Mouse (Mus musculus) forebrain, embryonic 15.5 days (tissue): ENCODE results near the gene Pomc. TPM values are rescaled to one million over a fixed set of nuclear protein-coding genes. Genes with fewer than 3 reads are reported as not detected.
"Not testable (repeated sequence)": the region's sequence is repeated elsewhere in the genome, so short reads cannot be mapped to it uniquely, and the experiment has no call there.

ENCODE experiments used
- ATAC-seq: fragments of 200-750 bp; cut with Nextera tagmentation; replicated peaks from 2 replicates; pipeline ENCODE4 v1.8.0; 2017; ENCODE audit warnings: mild to moderate bottlenecking, moderate TSS enrichment, moderate library complexity
- H3K27ac ChIP-seq: fragments of 300-500 bp; sonication (generic); replicated peaks from 2 replicates; pipeline ENCODE4 v1.5.1; 2015; ENCODE audit warnings: mild to moderate bottlenecking, inconsistent platforms
- H3K27me3 ChIP-seq: fragments of 300-500 bp; sonication (generic); 2 replicates; pipeline ENCODE4 v1.6.1; 2015; ENCODE audit warnings: inconsistent platforms
- H3K36me3 ChIP-seq: fragments of 300-500 bp; sonication (generic); 2 replicates; pipeline ENCODE4 v1.6.1; 2015; ENCODE audit warnings: mild to moderate bottlenecking, inconsistent platforms
- H3K4me1 ChIP-seq: fragments of 300-500 bp; sonication (generic); 2 replicates; pipeline ENCODE4 v1.6.1; 2015; ENCODE audit warnings: inconsistent platforms
- H3K4me2 ChIP-seq: fragments of 300-500 bp; sonication (generic); replicated peaks from 2 replicates; pipeline ENCODE4 v1.6.1; 2015; ENCODE audit warnings: mild to moderate bottlenecking, inconsistent platforms
- H3K4me3 ChIP-seq: fragments of 300-500 bp; sonication (generic); 2 replicates; pipeline ENCODE4 v1.5.1; 2015; ENCODE audit warnings: mild to moderate bottlenecking, inconsistent platforms
- H3K9ac ChIP-seq: fragments of 300-500 bp; sonication (generic); replicated peaks from 2 replicates; pipeline ENCODE4 v1.6.1; 2015; ENCODE audit warnings: mild to moderate bottlenecking, inconsistent platforms
- H3K9me3 ChIP-seq: fragments of 300-500 bp; sonication (generic); 2 replicates; pipeline ENCODE4 v1.6.1; 2016; ENCODE audit warnings: inconsistent platforms
- WGBS: fragments of 180-500 bp; shearing (Covaris S2); methylation state at CpG from one replicate; pipeline ENCODE4 v1.1.7; 2015; ENCODE audit warnings: mixed read lengths; 5-methylcytosine and 5-hydroxymethylcytosine counted together
- polyA plus RNA-seq: library from polyadenylated mRNA; unstranded; fragments of >200 nt; fragmentation: Nextera tagmentation; extraction: Ambion mirVana; gene quantifications from 2 replicates; pipeline ENCODE4 v1.2.1, GENCODE M21; 2015

The Pomc gene
- polyA plus RNA-seq, 1 experiment from 2014 or later, result 11.5 TPM

GRCm38 (mm10) chr12:3928841-3929240 lies 25.9 kb upstream of the Pomc start:
- Histone ChIP-seq H3K4me1 (0 out of 2 replicates have a peak, but pooled peaks cover 4% of the 10 kb centered on the region), H3K4me3 (no peak overlapping the region), H3K36me3 (no peaks in the 10 kb centered on the region), H3K9ac (no peak overlapping the region), H3K4me2 (no peak overlapping the region), H3K27ac (no peak overlapping the region), H3K9me3 (no peaks in the 10 kb centered on the region), H3K27me3 (no peaks in the 10 kb centered on the region)
- ATAC-seq, result no peak
- WGBS, result 76% methylated on average over 3 of the region's 3 CpGs

- H3K4me3 ChIP-seq, H3K9ac ChIP-seq, H3K27ac ChIP-seq, H3K27me3 ChIP-seq, H3K36me3 ChIP-seq, H3K4me1 ChIP-seq, H3K9me3 ChIP-seq, H3K4me2 ChIP-seq: not testable (repeated sequence)
- ATAC-seq, result peak; percentile 58; the same call in 1 of the 2 replicates
- 67% methylated on average over 37 of the region's 47 CpGs for WGBS
Observed at GRCm38 (mm10) chr12:3930090-3930865, 24.5 kb upstream of the Pomc start.

GRCm38 (mm10) chr12:3942026-3942425 lies 12.7 kb upstream of the Pomc start:
- no peak overlapping the region for H3K9ac ChIP-seq
- H3K9me3 ChIP-seq, result no peaks in the 10 kb centered on the region
- H3K4me2 ChIP-seq, result no peak overlapping the region
- H3K27me3 ChIP-seq, result no peaks in the 10 kb centered on the region
- no peak overlapping the region for H3K27ac ChIP-seq
- H3K4me3 ChIP-seq, result no peak overlapping the region
- H3K36me3 ChIP-seq, result no peaks in the 10 kb centered on the region
- H3K4me1 ChIP-seq, result no peaks in the 10 kb centered on the region
- no peak for ATAC-seq
- 6% methylated on average over 11 of the region's 11 CpGs for WGBS

DNA sequence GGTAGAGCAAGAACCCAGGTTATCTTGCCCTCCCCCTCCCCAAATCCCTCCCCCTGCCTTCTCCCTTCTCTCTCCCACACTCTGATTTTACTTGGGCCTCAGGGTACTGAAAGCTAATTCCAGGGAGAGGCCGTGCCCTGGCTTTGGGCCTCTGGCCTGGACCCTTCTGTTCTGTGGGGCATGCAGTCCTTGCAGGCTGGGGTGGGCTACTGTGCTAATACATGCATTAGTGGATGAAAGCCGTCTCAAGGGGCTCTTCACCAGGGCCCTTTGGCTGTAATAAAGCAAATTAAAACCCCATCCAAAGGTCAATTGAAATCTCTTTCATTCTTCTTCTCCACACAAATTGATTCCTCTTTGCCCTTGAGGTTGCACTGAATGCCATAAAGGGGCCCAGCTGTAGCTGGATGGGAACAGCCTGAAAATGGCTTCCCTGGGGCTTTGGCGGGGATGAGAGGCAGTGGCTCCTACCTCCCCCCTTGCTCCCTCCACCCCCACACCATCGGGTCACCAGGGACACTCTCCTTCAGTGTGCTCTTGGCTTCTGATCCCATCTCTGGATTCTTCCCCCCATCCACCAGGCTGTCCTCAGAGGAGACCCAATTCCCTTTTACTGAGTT lies 10.2 kb upstream of the Pomc start:
- Histone ChIP-seq H3K4me1 (no peaks in the 10 kb centered on the region), H3K9ac (no peak overlapping the region), H3K9me3 (no peaks in the 10 kb centered on the region), H3K27ac (no peak overlapping the region), H3K27me3 (no peaks in the 10 kb centered on the region), H3K4me2 (no peak overlapping the region), H3K4me3 (no peak overlapping the region), H3K36me3 (no peaks in the 10 kb centered on the region)
- 40% methylated on average over 4 of the region's 4 CpGs for WGBS
- no peak for ATAC-seq

DNA sequence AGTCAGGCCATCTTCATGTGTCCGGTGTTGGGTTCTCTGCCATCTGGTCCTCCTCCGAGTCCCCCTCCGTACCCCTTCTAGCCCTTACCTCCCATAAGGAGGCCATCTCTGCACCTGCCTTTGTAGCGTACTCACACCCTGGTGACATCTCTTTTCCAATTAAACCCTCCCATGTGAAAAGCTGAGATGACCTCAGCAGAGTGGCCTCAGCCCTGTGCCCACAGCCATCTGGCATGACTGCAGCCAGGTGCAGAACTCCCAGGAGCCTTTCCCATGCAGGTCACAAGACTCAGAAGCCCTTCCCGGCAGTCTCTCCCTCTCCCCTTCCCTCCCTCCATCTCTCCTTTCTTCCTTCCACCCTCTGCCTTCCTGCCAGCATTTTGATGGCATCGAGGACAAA lies 7.2 kb upstream of the Pomc start:
- no peak overlapping the region for H3K27ac ChIP-seq
- H3K27me3 ChIP-seq, result no peaks in the 10 kb centered on the region
- no peak overlapping the region for H3K4me3 ChIP-seq
- no peak overlapping the region for H3K9ac ChIP-seq
- H3K9me3 ChIP-seq, result no peaks in the 10 kb centered on the region
- 66% methylated on average over 6 of the region's 6 CpGs for WGBS
- no peaks in the 10 kb centered on the region for H3K4me1 ChIP-seq
- H3K36me3 ChIP-seq, result no peaks in the 10 kb centered on the region
- ATAC-seq, result no peak
- no peak overlapping the region for H3K4me2 ChIP-seq

- Histone ChIP-seq H3K27ac (no peak overlapping the region), H3K4me2 (no peak overlapping the region), H3K4me3 (no peak overlapping the region), H3K4me1 (peaks cover 5% of the 10 kb centered on the region), H3K36me3 (no peaks in the 10 kb centered on the region), H3K9ac (no peak overlapping the region), H3K9me3 (no peaks in the 10 kb centered on the region), H3K27me3 (peaks cover 29% of the 10 kb centered on the region)
- ATAC-seq, result no peak
- 26% methylated on average over 10 of the region's 10 CpGs for WGBS
Observed at GRCm38 (mm10) chr12:3955371-3955770, 620 bp downstream of the Pomc start.

DNA sequence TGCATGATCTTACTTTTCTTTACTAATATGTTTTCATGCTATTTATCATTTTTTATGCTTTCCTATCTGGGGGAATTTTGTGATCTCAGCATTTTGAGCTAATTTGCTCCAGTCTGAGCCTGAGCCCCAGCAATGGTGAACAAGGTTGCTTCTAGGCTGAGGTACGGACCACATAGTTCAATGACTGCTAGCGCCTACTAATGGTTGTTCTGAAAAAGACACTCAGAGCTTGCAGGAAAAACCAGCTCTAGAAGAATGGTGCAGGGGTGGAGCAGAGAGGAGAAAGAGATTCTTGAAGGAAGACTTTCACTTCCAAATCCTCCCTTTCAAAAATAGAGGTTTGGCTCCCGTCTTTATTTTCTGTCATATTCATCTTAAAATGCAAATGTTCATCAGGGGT lies 1.6 kb downstream of the Pomc start:
- Histone ChIP-seq H3K4me1 (peaks cover 9% of the 10 kb centered on the region), H3K27me3 (peaks cover 29% of the 10 kb centered on the region), H3K4me3 (no peak overlapping the region), H3K9me3 (no peaks in the 10 kb centered on the region), H3K27ac (no peak overlapping the region), H3K36me3 (no peaks in the 10 kb centered on the region), H3K9ac (no peak overlapping the region), H3K4me2 (no peak overlapping the region)
- WGBS, result 13% methylated on average over 3 of the region's 3 CpGs
- ATAC-seq, result no peak

DNA sequence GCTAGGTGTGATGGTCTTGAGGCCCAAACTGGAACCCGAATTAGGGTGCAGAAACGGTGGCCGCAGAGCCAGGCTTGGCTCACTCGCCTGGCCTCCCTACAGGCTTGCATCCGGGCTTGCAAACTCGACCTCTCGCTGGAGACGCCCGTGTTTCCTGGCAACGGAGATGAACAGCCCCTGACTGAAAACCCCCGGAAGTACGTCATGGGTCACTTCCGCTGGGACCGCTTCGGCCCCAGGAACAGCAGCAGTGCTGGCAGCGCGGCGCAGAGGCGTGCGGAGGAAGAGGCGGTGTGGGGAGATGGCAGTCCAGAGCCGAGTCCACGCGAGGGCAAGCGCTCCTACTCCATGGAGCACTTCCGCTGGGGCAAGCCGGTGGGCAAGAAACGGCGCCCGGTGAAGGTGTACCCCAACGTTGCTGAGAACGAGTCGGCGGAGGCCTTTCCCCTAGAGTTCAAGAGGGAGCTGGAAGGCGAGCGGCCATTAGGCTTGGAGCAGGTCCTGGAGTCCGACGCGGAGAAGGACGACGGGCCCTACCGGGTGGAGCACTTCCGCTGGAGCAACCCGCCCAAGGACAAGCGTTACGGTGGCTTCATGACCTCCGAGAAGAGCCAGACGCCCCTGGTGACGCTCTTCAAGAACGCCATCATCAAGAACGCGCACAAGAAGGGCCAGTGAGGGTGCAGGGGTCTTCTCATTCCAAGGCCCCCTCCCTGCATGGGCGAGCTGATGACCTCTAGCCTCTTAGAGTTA lies 5.2 kb downstream of the Pomc start:
- H3K4me2 ChIP-seq, result peak overlapping the region; percentile 91
- ATAC-seq, result peak; percentile 96
- 2% methylated on average over 53 of the region's 53 CpGs for WGBS

GRCm38 (mm10) chr12:3960553-3960952 lies 5.8 kb downstream of the Pomc start:
- Histone ChIP-seq H3K27me3 (peaks cover 11% of the 10 kb centered on the region; the same call in 1 of the 2 replicates), H3K4me3 (peak overlapping the region; percentile 77), H3K36me3 (peaks cover 16% of the 10 kb centered on the region; the same call in 1 of the 2 replicates), H3K9me3 (no peaks in the 10 kb centered on the region), H3K27ac (peak overlapping the region; percentile 90), H3K4me1 (peaks cover 9% of the 10 kb centered on the region), H3K9ac (peak overlapping the region; percentile 73), H3K4me2 (peak overlapping the region; percentile 91)
- no peak for ATAC-seq
- 57% methylated on average over 4 of the region's 4 CpGs for WGBS

More for the DNA sequence above, 5.2 kb downstream of the Pomc start:
- Histone ChIP-seq H3K4me1 (peaks cover 9% of the 10 kb centered on the region), H3K36me3 (peaks cover 12% of the 10 kb centered on the region; the same call in 1 of the 2 replicates), H3K9ac (peak overlapping the region; percentile 73), H3K4me3 (peak overlapping the region; percentile 77), H3K27me3 (peaks cover 17% of the 10 kb centered on the region), H3K9me3 (no peaks in the 10 kb centered on the region), H3K27ac (peak overlapping the region; percentile 90)

DNA sequence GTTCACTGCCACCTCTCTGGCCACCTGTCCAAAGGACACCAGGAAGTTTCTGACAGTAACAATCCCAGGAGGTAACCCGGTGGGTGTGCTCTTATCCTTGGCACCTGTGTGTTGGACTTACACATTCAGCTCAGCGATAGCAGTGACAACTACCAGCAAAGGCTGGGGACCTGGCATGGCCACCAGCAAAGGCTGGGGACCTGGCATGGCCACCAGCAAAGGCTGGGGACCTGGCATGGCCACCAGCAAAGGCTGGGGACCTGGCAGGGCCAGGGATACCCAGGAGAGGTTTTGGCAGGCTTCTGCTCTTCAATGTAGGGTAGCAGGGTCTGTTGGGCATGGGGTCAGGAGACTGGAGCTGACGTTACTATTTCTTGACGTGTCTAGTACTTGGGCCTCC lies 12.4 kb downstream of the Pomc start:
- peaks cover 60% of the 10 kb centered on the region for H3K36me3 ChIP-seq
- H3K4me2 ChIP-seq, result no peak overlapping the region
- 93% methylated on average over 4 of the region's 4 CpGs for WGBS

DNA sequence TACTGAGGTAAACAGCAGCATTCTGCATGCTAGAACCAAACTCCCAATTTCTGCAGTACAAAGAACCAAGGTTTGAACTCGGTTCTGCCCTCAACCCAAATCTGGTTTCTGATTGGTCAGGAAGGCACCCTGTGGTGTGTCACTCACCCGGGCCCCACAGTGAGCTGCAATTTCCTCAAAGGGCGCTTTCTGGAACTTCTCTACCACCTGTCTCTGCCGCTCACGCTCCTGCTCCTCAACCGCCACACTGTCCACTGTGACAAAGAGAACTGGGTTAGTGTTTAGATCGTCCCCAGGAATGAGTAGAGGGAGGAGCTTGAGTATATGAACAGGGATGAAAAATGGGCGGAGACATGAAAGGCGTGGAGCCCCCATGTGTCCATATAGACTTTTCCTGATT lies 13.6 kb downstream of the Pomc start:
- no peak for ATAC-seq
- Histone ChIP-seq H3K9ac (no peak overlapping the region), H3K27ac (no peak overlapping the region), H3K4me2 (no peak overlapping the region), H3K36me3 (peaks cover 66% of the 10 kb centered on the region), H3K9me3 (no peaks in the 10 kb centered on the region), H3K27me3 (no peaks in the 10 kb centered on the region), H3K4me3 (no peak overlapping the region), H3K4me1 (no peaks in the 10 kb centered on the region)
- whole genome bisulfite sequencing, result 68% methylated on average over 9 of the region's 9 CpGs

More for the DNA sequence above, 12.4 kb downstream of the Pomc start:
- no peaks in the 10 kb centered on the region for H3K4me1 ChIP-seq
- H3K27me3 ChIP-seq, result no peaks in the 10 kb centered on the region
- no peak for ATAC-seq
- H3K4me3 ChIP-seq, result no peak overlapping the region
- no peak overlapping the region for H3K9ac ChIP-seq
- no peaks in the 10 kb centered on the region for H3K9me3 ChIP-seq
- no peak overlapping the region for H3K27ac ChIP-seq

DNA sequence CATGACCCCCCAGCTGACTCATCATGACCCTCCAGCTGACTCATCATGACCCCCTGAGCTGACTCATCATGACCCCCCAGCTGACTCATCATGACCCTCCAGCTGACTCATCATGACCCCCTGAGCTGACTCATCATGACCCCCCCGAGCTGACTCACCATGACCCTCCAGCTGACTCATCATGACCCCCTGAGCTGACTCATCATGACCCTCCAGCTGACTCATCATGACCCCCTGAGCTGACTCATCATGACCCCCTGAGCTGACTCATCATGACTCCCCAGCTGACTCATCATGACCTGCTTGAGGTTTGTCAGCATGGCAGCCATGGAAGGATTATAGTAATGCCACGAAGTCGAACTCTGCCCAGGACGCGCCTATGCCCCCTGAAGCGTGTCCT lies 18.4 kb downstream of the Pomc start:
- not testable (repeated sequence) for ATAC-seq
- 99% methylated on average over 6 of the region's 6 CpGs for WGBS

More for the DNA sequence above, 18.4 kb downstream of the Pomc start:
- not testable (repeated sequence) for H3K27ac ChIP-seq, H3K4me2 ChIP-seq, H3K27me3 ChIP-seq, H3K9ac ChIP-seq, H3K4me1 ChIP-seq, H3K4me3 ChIP-seq, H3K9me3 ChIP-seq
- peaks cover 75% of the 10 kb centered on the region for H3K36me3 ChIP-seq
